ENCODE assay signal across 8 mouse cellular contexts in the genomic region with DNA sequence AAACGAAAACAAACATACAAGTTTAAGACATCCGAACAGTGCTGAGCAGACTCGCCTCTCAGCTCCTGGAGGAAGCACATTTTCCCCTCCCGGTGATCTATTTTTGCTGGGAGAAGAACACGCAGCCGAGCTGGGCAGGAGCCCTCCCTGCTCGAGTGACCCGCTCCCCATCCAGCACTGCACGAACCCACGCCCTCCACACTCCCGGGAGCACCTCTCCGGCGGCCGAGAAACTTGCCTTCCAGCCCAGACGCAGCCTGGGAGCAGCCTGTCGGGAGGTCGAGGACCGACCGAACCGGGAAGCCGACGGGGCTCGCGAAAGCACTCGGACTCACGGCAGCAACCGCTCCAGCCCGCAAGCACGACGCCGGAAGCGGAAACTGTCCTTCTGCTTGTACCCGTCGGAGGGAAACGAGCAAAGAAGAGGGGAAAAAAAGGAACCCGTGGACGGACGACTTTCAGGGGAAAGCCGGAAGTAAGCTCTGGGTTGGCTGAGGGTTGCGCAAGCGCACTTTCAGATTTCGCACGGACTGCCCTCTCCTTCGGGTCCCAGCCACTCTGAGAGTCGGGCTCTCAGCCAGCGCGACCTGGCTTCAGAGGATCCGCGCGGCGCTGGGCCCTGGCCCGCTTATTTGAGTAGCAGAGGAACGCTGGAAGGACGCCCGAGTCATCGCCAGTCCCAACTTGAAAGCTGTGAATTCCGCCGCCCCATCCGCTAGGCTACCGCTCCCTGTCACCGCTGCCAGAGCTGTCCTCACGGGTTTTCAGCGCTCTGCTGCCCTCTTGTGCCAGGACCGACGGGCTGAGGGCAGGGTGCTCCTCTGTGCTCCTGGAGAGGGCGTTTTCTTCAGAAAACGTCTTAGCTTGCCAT. TPM values are rescaled to one million over a fixed set of nuclear protein-coding genes. Genes with fewer than 3 reads are reported as not detected.
DNase-seq lines count a peak whose midpoint lies in the region; ATAC-seq and TF ChIP-seq lines count a peak whose summit lies in the region.

A gene (minus strand): TSS at position 425 of the 871 bp plus-strand sequence.

- peak; percentile 49 for TF ChIP-seq RAD21 in CH12.LX (IDR thresholded peaks at IDR 0.05; ENCODE audit: low read depth, low read length)

- H3K9ac ChIP-seq in CH12.LX (ENCODE audit: insufficient read depth, low read depth) = peak within 1 kb of the TSS; percentile 70
- peak within 1 kb of the TSS; percentile 85 for H3K9ac ChIP-seq in forebrain, embryonic 11.5 days (ENCODE audit: low read length)
- peak within 1 kb of the TSS; percentile 97 for H3K9ac ChIP-seq in heart, embryonic 16.5 days (ENCODE audit: low read length)
- peak within 1 kb of the TSS; percentile 88 for H3K9ac ChIP-seq in liver, embryonic 15.5 days
- peak within 1 kb of the TSS; percentile 70 for H3K9ac ChIP-seq in neural tube, embryonic 12.5 days

- no peaks in the 10 kb centered on the region for H3K27me3 ChIP-seq in CH12.LX (replicated peaks)
- H3K27me3 ChIP-seq in forebrain, embryonic 11.5 days (ENCODE audit: control insufficient read depth, insufficient read depth, low read length) = no peaks in the 10 kb centered on the region
- no peaks in the 10 kb centered on the region for H3K27me3 ChIP-seq in heart, embryonic 16.5 days (ENCODE audit: control insufficient read depth, insufficient read depth, low read length)
- no peaks in the 10 kb centered on the region for H3K27me3 ChIP-seq in liver, embryonic 15.5 days
- H3K27me3 ChIP-seq in neural tube, embryonic 12.5 days (replicated peaks) = no peaks in the 10 kb centered on the region

- H3K79me2 ChIP-seq in CH12.LX (replicated peaks; ENCODE audit: control insufficient read depth, extremely low read depth, insufficient read depth, poor library complexity, severe bottlenecking) = peaks cover 13% of the 10 kb centered on the region

- TF ChIP-seq CTCF in CH12.LX (conservative IDR thresholded peaks at IDR 0.05 in 1 of 2, IDR thresholded peaks at IDR 0.05 in 1 of 2; ENCODE audit: low read depth in 2 of 2, low read length in 2 of 2) = peak in 1 of 2 experiments; percentile 99; a peak in 2 of 4 replicates

- peaks cover 23 to 39% of the 10 kb centered on the region in 2 experiments for H3K36me3 ChIP-seq in CH12.LX (replicated peaks in 1 of 2; ENCODE audit: control insufficient read depth in 1 of 2, insufficient read depth in 1 of 2, low read length in 1 of 2)
- H3K36me3 ChIP-seq in forebrain, embryonic 11.5 days (ENCODE audit: control insufficient read depth, insufficient read depth, low read length) = peaks cover 3% of the 10 kb centered on the region; the same call in 1 of the 2 replicates
- H3K36me3 ChIP-seq in heart, embryonic 16.5 days (ENCODE audit: control insufficient read depth, insufficient read depth) = peaks cover 16% of the 10 kb centered on the region
- H3K36me3 ChIP-seq in liver, embryonic 15.5 days (replicated peaks) = peaks cover 29% of the 10 kb centered on the region
- H3K36me3 ChIP-seq in neural tube, embryonic 12.5 days = peaks cover 28% of the 10 kb centered on the region

- peak; percentile 97 for ATAC-seq in forebrain, embryonic 11.5 days (replicated peaks; ENCODE audit: low FRiP score)
- peak; percentile 98 for ATAC-seq in heart, embryonic 16.5 days (replicated peaks; ENCODE audit: extremely low read depth, insufficient read depth, low FRiP score)
- peak; percentile 97 for ATAC-seq in liver, embryonic 15.5 days (ENCODE audit: insufficient read depth)
- ATAC-seq in neural tube, embryonic 12.5 days (ENCODE audit: low FRiP score, low read depth) = peak; percentile 98

- dilution Hi-C loops in CH12.LX (cut with MboI; ENCODE audit: extremely low pct_ligation_motif_present, extremely low pct_unique_long_range_greater_than_20kb, low sequenced_read_pairs) = no loop called here

- no peaks in the 10 kb centered on the region for H3K9me3 ChIP-seq in CH12.LX (replicated peaks; ENCODE audit: low read length)
- H3K9me3 ChIP-seq in forebrain, embryonic 11.5 days (ENCODE audit: control insufficient read depth, low read length) = no peaks in the 10 kb centered on the region
- H3K9me3 ChIP-seq in heart, embryonic 16.5 days (replicated peaks; ENCODE audit: control insufficient read depth, low read length) = no peaks in the 10 kb centered on the region
- H3K9me3 ChIP-seq in liver, embryonic 15.5 days (replicated peaks) = no peaks in the 10 kb centered on the region
- no peaks in the 10 kb centered on the region for H3K9me3 ChIP-seq in neural tube, embryonic 12.5 days

- no peak for TF ChIP-seq EP300 in CH12.LX (IDR thresholded peaks at IDR 0.05; ENCODE audit: low read length)

- peaks cover 0 to 18% of the 10 kb centered on the region in 2 experiments; a peak in 2 of 4 replicates for H3K4me1 ChIP-seq in CH12.LX (ENCODE audit: control insufficient read depth in 1 of 2, insufficient read depth in 2 of 2)
- peaks cover 3% of the 10 kb centered on the region; the same call in 1 of the 2 replicates for H3K4me1 ChIP-seq in forebrain, embryonic 11.5 days (replicated peaks; ENCODE audit: control insufficient read depth, insufficient read depth, low read length)
- H3K4me1 ChIP-seq in heart, embryonic 16.5 days (ENCODE audit: control insufficient read depth, insufficient read depth, low read length) = peaks cover 11% of the 10 kb centered on the region
- H3K4me1 ChIP-seq in liver, embryonic 15.5 days (replicated peaks) = peaks cover 14% of the 10 kb centered on the region
- H3K4me1 ChIP-seq in neural tube, embryonic 12.5 days = peaks cover 11% of the 10 kb centered on the region

- H3K27ac ChIP-seq in CH12.LX (ENCODE audit: insufficient read depth, low read depth) = peak within 1 kb of the TSS; percentile 66
- no peak within 1 kb of the TSS for H3K27ac ChIP-seq in forebrain, embryonic 11.5 days (ENCODE audit: low read depth, low read length)
- H3K27ac ChIP-seq in heart, embryonic 16.5 days (ENCODE audit: low read length) = peak within 1 kb of the TSS; percentile 96
- H3K27ac ChIP-seq in liver, embryonic 15.5 days (replicated peaks) = peak within 1 kb of the TSS; percentile 84
- H3K27ac ChIP-seq in neural tube, embryonic 12.5 days = peak within 1 kb of the TSS; percentile 53; the same call in 1 of the 2 replicates

- in situ Hi-C loops in CH12.LX (cut with MboI; ENCODE audit: low pct_ligation_motif_present, low pct_unique_long_range_greater_than_20kb, low sequenced_read_pairs) = no loop called here

- H3K4me2 ChIP-seq in CH12.LX (ENCODE audit: insufficient read depth, low read depth, poor library complexity, severe bottlenecking) = peak within 1 kb of the TSS; percentile 85
- H3K4me2 ChIP-seq in forebrain, embryonic 11.5 days (ENCODE audit: low read depth, low read length, severe bottlenecking) = peak within 1 kb of the TSS; percentile 61
- H3K4me2 ChIP-seq in heart, embryonic 16.5 days (ENCODE audit: low read depth, low read length) = peak within 1 kb of the TSS; percentile 65
- peak within 1 kb of the TSS; percentile 76 for H3K4me2 ChIP-seq in liver, embryonic 15.5 days
- peak within 1 kb of the TSS; percentile 62 for H3K4me2 ChIP-seq in neural tube, embryonic 12.5 days (replicated peaks)

- under 1% methylated on average over 67 of the region's 67 CpGs for WGBS in forebrain, embryonic 11.5 days
- WGBS in heart, embryonic 16.5 days = under 1% methylated on average over 67 of the region's 67 CpGs
- under 1% methylated on average over 67 of the region's 67 CpGs for WGBS in liver, embryonic 15.5 days (ENCODE audit: insufficient replicate concordance)
- WGBS in neural tube, embryonic 12.5 days = under 1% methylated on average over 67 of the region's 67 CpGs

- peak; percentile 95 for TF ChIP-seq POLR2A in CH12.LX (IDR thresholded peaks at IDR 0.05; ENCODE audit: low read depth, low read length)

- peak within 1 kb of the TSS; percentile 81 to 98 (median 97) for H3K4me3 ChIP-seq in CH12.LX (replicated peaks in 1 of 3; ENCODE audit: low read depth in 2 of 3, low read length in 2 of 3, poor library complexity in 1 of 3)
- peak within 1 kb of the TSS; percentile 89 for H3K4me3 ChIP-seq in forebrain, embryonic 11.5 days (ENCODE audit: low read depth, low read length)
- H3K4me3 ChIP-seq in heart, embryonic 16.5 days (ENCODE audit: low read length) = peak within 1 kb of the TSS; percentile 100
- H3K4me3 ChIP-seq in liver, embryonic 15.5 days (replicated peaks) = peak within 1 kb of the TSS; percentile 95
- H3K4me3 ChIP-seq in neural tube, embryonic 12.5 days = peak within 1 kb of the TSS; percentile 89

- DNase-seq in CH12.LX (ENCODE audit: extremely low read depth) = peak; percentile 97
- DNase-seq in c-Kit-positive CD71-positive TER-119-negative erythroid progenitor cells, embryonic 14.5 days (ENCODE audit: low read depth) = peak; percentile 91
- peak; percentile 93 for DNase-seq in forebrain, embryonic 11.5 days (ENCODE audit: low spot score)
- DNase-seq in kidney, postnatal 36 days = peak; percentile 95 to 96
- peak; percentile 99 for DNase-seq in telencephalon, adult 2 months (ENCODE audit: low read depth, low spot score)

TF ChIP-seq in CH12.LX, 34 proteins besides CTCF, POLR2A, EP300 and RAD21 (continues in another document):
- TF ChIP-seq UBTF (IDR thresholded peaks at IDR 0.05; ENCODE audit: low read depth, low read length) (no peak), TBP (conservative IDR thresholded peaks at IDR 0.05; ENCODE audit: low read depth, low read length) (peak; percentile 93), ETS1 (conservative IDR thresholded peaks at IDR 0.05; ENCODE audit: low read depth, low read length) (0 out of 2 replicates have a peak, but pooled peaks have one; percentile 20), MXI1 (IDR thresholded peaks at IDR 0.05; ENCODE audit: low read depth, low read length) (peak; percentile 75), USF1 (IDR thresholded peaks at IDR 0.05; ENCODE audit: low read depth, low read length) (no peak), KAT2A (IDR thresholded peaks at IDR 0.05; ENCODE audit: insufficient replicate concordance, low read length) (peak; percentile 60; the same call in 1 of the 2 replicates), SIN3A (IDR thresholded peaks at IDR 0.05; ENCODE audit: low read length) (peak; percentile 88; the same call in 1 of the 2 replicates), BHLHE40 (IDR thresholded peaks at IDR 0.05; ENCODE audit: low read depth, low read length) (peak; percentile 16; the same call in 1 of the 2 replicates), MAX (IDR thresholded peaks at IDR 0.05; ENCODE audit: low read length) (no peak; the same call in 1 of the 2 replicates), POLR2AphosphoS2 (IDR thresholded peaks at IDR 0.05; ENCODE audit: low read depth, low read length) (peak; percentile 90), JUND (conservative IDR thresholded peaks at IDR 0.05; ENCODE audit: low read depth, low read length) (no peak)

RNA-seq across cellular contexts. Expression of the gene that starts here (rescaled TPM):
- 57.0 and 72.4 TPM in 2 replicates for total RNA-seq in CH12.LX (2012; rRNA removed)
- 40.7 and 45.8 TPM in 2 replicates for total RNA-seq in CH12.LX (2014; rRNA removed)
- 108 and 109 TPM in 2 replicates for polyA plus RNA-seq in CH12.LX (2012; ENCODE audit: insufficient read length, low read depth)
- polyA plus RNA-seq in forebrain, embryonic 11.5 days (2014; fragmentation: Nextera tagmentation; extraction: Ambion mirVana) = 44.3 and 49.2 TPM in 2 replicates
- polyA plus RNA-seq in heart, embryonic 16.5 days (2015; fragmentation: Nextera tagmentation; extraction: Ambion mirVana) = 21.5 and 22.2 TPM in 2 replicates
- 14.7 and 16.6 TPM in 2 replicates for polyA plus RNA-seq in liver, embryonic 15.5 days (2015; fragmentation: Nextera tagmentation; extraction: Ambion mirVana)
- polyA plus RNA-seq in neural tube, embryonic 12.5 days (2016; fragmentation: Nextera tagmentation; extraction: Ambion mirVana) = 35.6 and 37.6 TPM in 2 replicates
